Mouse (Mus musculus): ENCODE measurements at regions not wholly inside any gene's neighbourhood (a gene's known extent, or its start where the extent isn't known, plus 50 kb on each side); places are given as distances from the start of the nearest gene placed in this dataset.
"Not testable (repeated sequence)": the region's sequence is repeated elsewhere in the genome, so short reads cannot be mapped to it uniquely, and the experiment has no call there.

DNA sequence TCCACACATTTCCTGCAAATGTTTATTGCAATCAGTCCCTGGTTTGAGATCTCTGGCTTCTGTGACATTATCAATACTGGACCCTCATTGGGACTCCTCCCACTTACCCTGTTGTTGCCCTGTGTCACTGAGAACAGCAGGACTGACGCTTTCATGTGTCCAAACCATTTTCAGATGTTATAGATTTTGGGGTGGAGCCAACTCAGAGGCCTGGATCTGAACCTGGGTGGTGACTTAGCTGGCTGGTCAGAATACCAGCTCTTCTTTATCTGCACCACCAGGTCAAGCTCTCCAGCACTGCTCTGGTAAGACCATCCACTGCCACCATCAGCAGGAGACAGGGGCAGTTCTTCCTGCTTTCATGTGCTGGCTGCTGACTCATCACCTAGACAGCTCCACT is 254.3 kb upstream of the Pik3r1 start:
- DNase-seq (ENCODE audit: low spot score in 2 of 2): no peak

DNA sequence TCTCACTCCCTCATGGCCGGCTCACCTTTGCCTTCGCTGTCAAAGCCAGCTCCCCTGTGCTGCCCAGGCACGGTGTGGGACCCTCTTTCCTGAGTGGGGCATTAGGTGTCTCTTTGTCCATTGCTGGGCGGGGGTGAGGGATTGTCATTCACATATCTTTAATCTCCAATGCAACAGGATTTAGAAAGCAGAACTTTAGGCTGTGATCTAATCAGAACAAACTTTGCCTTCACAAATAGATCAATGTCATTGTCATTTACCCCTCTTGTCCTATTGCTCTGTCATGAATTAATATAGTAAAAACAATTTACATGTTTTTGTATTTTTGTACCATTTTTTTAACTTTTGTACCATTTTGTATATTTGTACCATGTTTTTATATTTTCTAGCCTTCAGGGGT is 254.7 kb upstream of the Pik3r1 start:
- DNase-seq (ENCODE audit: low spot score in 2 of 2): no peak

DNA sequence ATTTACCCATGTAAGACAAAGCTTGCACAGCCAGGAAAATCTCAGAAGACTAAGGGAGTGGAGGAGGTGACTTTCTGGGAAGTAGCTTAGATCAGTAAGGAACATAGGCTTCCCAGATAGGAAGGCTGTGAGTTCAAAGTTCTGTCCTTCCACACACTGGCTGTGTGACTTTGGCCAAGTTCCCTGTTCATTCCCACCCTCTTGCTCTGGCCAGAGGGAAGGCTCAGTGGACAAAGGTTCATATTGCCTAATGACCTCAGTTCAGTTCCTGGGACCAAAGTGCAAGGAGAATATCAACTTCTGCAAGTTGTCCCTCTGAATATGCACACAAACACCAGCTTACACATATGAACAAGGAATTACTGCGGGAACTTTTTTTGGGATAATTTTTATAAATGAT is 255.6 kb upstream of the Pik3r1 start:
- DNase-seq (ENCODE audit: low spot score in 2 of 2): no peak

DNA sequence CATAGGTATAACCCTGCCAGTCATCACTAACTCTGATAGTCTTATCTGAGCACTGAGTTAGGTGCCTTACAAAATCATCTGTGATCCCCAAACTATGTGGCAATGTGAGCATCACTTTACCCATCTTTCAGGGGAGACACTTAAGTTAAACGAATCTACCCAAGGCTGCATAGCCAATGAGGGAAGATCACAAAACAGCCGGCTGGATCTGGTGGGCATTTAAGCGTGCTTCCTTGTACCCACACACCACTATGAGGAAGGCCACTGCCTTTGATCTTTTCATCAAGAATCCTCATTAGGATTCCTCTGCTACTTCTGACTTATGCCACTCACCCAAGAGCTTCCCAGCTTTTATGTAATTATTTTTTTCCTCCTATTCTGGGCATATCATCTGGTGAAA is 257.1 kb upstream of the Pik3r1 start:
- DNase-seq (ENCODE audit: low spot score in 2 of 2): no peak

DNA sequence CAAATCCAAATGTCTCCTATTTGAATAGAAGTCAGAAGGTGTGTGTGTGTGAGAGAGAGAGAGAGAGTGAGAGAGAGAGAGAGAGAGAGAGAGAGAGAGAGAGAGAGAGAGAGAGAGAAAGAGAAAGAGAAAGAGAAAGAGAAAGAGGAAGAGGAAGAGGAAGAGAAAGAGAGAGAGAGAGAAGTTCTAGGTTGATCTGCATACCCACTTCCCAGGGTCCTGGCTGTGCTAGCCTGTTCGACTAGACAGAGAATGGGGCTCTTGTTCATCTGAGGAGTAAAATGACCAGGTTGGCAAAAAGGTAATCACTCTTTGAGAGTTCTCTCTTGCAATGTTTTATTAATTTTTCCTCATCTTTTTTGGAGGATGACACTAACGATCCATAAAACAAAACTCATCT is 257.5 kb upstream of the Pik3r1 start:
- DNase-seq (ENCODE audit: low spot score in 2 of 2): not testable (repeated sequence)

DNA sequence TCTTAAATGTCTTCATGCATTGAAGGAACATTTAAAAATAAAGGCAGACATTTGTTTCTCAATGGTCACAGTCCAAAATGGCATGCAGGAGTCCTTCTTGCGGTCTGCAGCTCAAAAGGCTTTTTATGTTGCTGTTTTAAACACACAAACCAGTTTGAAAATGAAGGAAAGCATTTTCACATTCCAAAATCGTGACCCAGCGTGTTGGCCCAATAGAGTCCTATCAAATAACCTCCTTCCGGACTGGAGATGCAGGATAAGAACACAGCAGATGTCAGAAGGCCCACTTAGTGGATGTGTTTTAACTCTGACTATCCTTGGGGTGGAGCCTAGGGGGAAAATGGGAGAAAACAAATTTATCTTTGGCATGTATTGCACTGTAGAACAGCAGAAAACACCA is 263.4 kb upstream of the Pik3r1 start:
- no peak for DNase-seq (ENCODE audit: low spot score in 2 of 2)

DNA sequence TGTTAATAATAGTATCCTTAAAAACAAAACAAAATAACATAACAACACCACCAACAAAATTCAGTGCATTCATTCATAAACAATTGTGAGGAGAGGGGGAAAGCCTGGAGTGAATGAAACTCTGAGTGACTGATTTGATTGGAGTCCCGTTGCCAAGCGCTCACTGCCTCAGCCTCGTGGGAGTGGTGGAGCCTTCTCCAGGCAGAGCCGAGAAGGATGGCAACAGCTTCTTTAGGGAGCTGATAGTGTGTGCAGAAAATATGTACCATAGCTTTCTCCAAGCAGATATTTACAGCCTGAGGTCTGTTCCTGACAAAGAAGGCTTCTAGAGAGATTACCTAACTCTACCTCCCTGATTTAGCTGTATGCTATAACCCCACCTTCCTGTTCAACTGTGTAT is 266.5 kb upstream of the Pik3r1 start:
- no peak for DNase-seq (ENCODE audit: low spot score in 2 of 2)

DNA sequence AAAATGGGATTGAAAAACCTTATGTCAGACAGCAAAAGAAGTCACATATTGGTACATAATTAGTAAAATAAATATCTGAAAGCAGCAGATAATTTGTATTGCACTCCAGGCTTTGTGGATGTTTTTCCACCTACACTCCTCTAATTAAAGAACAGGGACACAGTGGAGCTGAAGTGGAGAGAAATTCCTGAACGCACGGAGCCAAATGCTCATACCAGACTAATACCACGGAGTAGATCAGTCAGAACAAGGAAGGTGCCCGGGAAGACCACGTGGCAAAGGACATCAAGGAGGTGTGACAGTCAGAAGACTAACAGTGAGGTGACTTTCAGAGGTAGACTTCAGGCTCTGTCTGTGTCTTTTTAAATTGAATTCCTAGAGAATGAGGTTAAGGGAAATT is 268.0 kb upstream of the Pik3r1 start:
- DNase-seq (ENCODE audit: low spot score in 2 of 2): no peak

DNA sequence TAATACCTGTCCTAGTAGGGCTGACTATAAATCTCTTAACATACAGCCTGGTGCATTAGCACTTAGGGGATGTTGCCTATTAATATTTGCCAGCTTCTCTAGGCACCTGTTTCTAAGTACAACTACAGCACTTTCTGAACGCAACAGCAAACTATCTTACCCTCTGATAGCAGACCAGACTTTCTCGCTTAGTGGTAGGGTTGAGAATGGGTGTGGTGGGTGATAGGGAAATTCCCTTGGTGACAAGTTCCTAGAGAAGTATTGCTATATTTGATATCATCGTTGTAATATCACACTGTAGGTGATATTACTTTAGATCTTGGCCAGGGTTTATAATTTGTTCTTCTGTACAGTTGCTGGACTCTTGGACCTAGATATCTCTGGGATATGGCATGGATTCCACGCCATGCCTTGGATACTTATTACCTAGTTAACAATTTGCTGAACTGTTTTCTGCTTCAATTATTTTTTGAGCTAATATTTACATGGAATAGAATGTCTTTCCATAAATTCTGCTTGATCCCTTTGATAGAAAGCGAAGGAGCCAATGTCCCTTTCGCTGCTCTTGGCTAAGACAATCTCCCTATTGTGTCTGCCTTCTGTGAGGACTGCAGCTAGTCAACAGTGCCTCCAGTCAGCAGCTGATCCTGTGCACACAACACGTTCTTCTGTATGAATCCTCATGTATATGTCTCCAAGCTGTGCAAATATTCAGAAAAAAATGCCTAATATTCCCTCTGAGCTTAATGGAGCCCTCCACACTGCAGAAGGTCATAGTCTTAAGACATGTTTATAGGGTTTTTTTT is 269.0 kb upstream of the Pik3r1 start:
- no peak for DNase-seq (ENCODE audit: low spot score in 2 of 2)

DNA sequence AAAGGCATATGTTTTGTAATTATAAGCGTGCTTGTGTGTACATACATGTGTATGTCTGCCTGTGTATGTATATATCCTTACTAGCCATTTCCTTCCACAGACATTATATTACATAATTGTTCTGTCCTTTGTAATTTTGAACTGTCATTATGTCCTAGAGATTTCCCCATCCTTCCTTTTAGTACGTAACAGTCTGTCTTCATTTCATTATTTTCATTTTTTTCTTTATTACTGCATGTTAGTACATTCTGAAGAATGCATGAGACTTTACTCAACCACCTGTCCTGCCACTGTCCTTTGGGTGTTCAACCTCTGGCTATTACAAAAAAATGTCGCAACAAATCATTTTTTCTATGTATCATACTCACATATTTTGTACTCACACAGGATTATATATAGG is 292.2 kb upstream of the Pik3r1 start:
- no peak for DNase-seq (ENCODE audit: low spot score in 2 of 2)

DNA sequence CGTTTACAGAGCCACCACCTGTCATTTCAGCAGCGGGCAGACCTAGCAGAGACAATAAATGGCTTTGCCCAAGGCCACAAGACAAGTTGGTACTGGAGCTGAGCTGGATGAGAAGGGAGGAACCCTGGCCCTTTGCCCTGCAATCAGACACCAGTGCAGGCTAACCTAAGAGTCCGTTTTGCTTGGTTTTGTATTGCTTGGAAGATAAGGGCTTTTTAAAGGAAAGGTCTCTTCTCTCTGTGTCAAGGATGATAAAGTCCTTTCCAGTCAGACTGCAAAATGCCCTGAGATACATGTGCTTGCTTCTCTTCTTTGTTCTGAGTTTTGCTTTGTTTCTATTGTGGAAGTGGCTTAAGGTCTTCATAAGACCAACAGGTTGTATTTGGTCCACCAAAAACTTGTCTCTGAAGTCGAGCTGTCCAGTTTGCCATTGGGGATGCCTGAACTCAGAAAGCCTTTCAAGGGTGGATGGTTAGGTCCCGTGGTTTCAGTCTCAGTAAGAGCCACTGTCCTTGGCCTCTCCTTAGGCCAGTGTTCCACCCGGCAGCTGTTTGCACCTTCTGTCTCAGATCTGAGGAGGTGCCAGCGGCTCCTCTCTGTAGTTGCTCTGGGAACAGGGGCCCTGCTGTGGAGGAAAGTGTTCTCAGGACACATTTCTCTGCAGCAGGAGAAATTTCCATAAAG is 296.7 kb upstream of the Pik3r1 start:
- no peak for DNase-seq (ENCODE audit: low spot score in 2 of 2)

DNA sequence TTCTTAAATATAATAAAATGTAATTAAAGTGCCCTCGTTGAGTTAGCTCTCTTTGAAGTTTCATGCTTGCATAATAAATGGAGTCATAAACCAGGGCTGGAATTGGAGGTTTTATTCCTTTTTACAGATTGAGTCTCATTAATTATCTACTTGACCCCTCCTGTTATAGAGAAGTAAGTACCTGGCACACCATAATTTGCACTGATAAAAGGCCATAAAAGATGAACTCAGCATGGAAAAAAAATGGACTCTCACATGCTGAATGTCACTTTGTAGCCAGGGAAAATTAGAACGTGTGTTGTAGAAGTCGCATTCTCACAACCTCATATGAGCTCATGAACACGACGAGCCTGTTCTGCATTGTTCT is 297.2 kb upstream of the Pik3r1 start:
- no peak for DNase-seq (ENCODE audit: low spot score in 2 of 2)

DNA sequence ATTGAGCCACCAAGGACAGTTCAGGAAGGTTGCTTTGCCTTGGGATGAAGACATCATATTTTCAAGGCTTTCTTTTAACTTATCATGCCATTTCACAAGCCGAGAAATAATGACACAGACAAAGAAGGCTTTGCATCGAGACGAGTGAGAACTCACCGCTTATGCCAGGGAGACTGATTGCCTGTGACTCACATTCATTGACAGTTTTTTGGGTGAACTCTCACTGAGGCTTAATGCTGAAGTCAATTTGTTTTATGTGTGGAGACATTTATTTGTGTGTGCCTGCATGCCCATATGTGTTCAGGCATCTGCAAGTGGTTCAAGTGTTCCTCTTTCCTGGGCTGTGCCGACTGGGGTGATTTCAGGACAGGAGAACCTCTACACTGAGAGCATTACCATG is 297.8 kb upstream of the Pik3r1 start:
- no peak for DNase-seq (ENCODE audit: low spot score in 2 of 2)

DNA sequence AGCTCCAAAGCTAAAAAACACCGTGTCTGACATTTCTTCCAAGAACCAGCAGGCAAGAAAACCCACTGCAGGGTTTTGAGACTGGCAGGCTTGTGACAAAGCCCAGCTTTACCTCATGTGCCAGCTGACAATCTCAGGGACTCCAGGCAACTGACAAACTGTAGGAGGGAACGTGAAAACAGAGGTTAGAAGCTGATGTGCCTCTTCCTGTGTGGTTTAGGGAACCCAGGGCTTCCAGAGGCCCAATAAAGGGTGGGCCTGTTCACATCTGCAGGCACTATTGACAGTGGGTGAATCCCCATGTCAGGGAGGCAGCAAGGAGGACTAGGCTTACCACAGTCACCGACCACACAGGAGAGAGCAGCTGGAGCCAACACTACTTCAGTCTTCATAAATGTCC is 302.7 kb upstream of the Pik3r1 start:
- no peak for DNase-seq (ENCODE audit: low spot score in 2 of 2)

DNA sequence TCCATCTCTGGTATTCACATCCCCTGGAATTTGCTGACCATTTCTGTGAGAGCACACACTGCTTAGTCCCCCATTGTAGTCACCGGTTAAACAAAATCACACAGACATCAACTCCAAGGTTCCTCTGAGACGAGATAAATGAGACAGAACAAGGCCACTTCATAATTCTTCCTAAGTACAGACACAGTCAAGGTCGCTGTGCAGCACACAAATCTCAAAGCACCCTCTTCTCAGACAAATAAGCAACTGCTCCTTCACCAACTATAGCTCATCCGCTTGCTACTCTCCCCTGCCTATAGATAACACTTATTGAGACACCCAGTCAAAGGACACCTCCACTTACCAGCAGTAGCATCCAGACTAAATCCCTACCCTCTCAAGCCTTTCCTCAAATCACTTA is 304.3 kb upstream of the Pik3r1 start:
- no peak for DNase-seq (ENCODE audit: low spot score in 2 of 2)

DNA sequence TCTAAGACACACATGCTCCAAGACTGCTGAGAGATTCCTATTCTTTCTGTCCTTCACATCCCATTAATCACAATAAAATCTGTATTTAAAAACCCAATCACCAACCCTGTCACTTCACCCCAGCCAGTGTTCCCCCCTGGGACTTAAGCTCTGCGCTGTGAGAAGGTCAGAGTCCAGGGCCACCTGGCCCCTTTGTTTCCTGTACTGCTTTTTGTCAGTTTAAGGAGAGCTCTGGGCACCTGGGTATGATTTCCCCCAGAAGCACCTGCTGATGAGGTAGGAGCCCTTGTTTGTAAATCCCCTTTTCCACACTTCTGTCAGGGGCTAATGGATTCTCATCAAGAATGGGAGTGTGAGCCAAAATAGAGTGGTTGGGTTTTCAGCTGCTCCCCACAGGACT is 319.7 kb upstream of the Pik3r1 start:
- DNase-seq (ENCODE audit: low spot score in 2 of 2): no peak

DNA sequence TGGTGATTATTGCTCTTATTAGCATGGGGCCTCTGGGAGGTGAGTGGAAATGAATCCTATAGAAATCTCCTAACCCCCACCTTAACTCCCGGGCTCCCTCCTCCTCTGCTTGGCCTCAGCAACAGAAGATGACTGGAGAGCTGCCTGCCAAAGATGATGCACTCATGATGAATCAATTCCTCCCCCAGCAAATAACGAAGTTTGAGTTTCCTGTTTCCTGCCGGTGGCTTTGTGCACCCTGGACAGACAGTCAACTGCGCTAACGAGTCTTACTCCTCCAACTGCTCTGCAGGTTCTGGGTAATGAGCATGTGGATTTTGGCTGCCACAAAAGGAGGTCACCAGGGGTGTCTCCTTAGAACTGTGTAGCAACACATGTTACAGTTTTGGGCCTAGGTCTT is 321.5 kb upstream of the Pik3r1 start:
- DNase-seq (ENCODE audit: low spot score in 2 of 2): no peak

DNA sequence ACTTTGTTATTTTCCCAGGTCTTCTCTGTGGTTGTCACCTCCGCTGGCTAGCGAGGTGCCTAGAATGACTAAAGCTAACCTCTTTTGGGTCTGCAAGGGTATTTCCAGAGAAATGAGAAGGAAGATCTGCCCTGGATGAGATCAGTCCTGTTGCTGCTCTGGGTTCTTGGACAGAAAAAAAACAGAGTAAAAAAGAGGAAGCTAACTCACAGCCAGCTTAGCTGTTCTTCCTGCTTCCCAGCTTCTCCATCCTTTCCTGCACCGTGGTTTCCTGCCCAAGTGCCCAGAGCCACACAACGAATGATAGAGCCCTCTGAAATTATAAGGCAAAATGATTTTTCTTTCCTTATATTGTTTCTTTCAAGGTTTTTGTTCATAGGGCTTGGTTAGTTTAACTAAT is 326.2 kb upstream of the Pik3r1 start:
- no peak for DNase-seq (ENCODE audit: low spot score in 2 of 2)

DNA sequence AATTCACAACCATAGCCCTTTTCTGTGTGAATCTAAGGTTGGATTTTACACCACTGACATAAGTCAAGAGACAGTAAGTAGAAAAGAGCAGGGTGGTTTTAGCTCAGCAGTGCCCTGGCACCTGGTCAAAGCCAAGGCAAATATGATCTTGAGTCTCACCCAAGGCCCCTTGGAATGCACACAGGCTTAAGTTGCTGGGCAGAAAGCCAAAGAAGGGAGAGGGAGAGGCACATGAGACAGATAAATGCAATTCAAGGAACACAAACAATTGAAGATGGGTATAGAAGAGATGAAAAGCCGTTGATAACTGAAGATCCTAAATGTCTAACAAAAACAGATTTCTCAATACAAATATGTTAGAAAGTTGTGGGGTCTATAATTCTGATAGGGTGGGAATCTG is 335.1 kb upstream of the Pik3r1 start:
- DNase-seq (ENCODE audit: low spot score in 2 of 2): no peak

DNA sequence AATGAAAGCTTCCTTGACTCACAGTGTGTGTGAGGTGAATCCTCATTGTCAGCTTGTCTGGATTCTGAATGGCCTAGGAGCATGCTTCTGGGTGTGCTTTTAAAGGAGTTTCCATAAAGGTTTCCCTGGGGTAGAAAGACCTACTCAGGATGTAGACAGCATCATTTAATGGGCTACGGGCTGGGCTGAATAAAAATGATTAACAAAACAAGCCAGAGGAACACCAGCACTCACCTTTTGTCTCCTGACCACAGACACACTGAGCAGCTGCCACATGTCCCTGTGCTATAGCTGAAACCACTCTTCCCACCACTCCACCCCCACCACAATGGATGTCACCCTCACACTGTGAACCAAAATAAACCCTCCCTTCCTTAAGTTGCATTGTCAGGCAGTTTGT is 338.2 kb upstream of the Pik3r1 start:
- DNase-seq (ENCODE audit: low spot score in 2 of 2): no peak

DNA sequence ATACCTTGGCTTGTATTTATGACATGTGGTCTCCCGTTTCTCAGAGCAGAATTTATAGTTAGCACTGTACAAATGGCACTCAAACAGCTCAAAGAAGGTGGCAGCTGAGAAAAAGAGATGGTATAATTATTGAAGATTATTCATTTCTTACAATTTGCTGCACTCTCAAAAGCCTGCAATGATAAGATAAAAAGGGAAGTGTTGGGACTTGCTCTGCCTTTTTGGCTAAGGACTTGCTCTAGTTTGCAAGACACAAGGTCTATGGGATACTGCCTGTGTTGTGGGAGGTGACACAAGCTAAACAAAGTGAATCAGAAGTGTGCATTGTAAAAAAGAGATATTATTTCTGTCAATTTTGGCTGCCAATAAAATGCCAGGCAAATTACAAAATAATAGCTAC is 340.2 kb upstream of the Pik3r1 start:
- no peak for DNase-seq (ENCODE audit: low spot score in 2 of 2)

DNA sequence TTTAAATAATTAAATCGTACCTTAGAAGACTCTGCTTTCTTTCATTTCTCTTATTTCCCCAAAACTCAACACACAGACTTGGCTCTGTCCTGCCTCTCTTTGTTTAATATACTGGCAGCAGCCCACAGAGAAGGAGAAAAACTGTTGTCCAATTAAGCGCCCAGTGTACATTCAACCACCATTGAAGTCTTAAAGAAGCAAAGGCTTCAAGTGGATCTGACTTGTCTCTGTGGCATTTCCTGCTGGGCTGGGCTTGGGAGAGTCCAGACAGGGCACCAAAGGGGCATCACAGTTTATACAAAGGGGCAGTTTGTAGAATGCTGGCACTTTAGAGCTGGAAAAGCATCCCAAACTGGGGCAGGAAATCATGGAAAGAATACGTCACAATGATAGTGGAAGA is 340.9 kb upstream of the Pik3r1 start:
- DNase-seq (ENCODE audit: low spot score in 2 of 2): no peak

DNA sequence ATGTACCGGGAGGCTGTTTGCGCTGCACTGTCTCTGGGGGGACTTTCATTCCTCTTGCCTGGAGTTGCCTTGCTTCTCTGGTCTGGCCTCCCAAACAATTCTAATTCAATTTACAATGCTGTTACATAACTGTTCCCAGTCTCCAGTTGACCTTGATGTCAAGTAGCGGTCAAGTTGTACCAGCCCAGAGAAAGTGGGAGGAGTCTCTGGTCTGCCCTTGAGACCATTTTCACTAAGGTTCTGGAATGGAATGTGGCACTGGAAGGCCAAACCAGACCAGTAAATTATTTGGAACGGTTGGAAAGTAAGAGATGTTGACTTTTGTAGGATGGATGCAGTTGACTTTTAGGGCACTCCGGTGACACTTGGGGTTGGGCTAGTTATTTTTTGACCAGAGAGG is 345.9 kb upstream of the Pik3r1 start:
- no peak for DNase-seq (ENCODE audit: low spot score in 2 of 2)

Measured in left cerebral cortex, adult 18-20 months (tissue).